Mouse (Mus musculus) Patski (cell line): ENCODE results near the gene Armc2. TPM values are rescaled to one million over a fixed set of nuclear protein-coding genes. Genes with fewer than 3 reads are reported as not detected.
A peak's percentile ranks its signal among the peaks of the same experiment; 100 is the strongest.

Source experiments
- ATAC-seq: fragments of 100-300 bp; one replicate; pipeline ENCODE4 v1.8.0; 2021
- CTCF ChIA-PET: fragments of 350-600 bp; sonication (Branson Sonifier 250); formaldehyde crosslinking; loops from one replicate; lab custom pipeline; 2022; ENCODE audit warnings: inconsistent platforms; lab: Charles Lee
- POLR2A ChIA-PET: fragments of 350-600 bp; sonication (Branson Sonifier 250); formaldehyde crosslinking; loops from one replicate; lab custom pipeline; 2022; ENCODE audit warnings: antibody characterized with exemption, inconsistent platforms; lab: Charles Lee
- DNase-seq: peaks from one replicate; pipeline ENCODE4 v3.0.0-alpha.2; 2011; ENCODE audit warnings: low read depth, low spot score
- H3K27me3 ChIP-seq: fragments of 371-371 bp; one replicate; pipeline ENCODE4 v1.5.1; 2021
- CTCF ChIP-seq: fragments of 100-300 bp; IDR thresholded peaks from one replicate; pipeline ENCODE4 v1.5.1; 2021
- in situ Hi-C: fragments of 300-500 bp; cut with MboI; formaldehyde crosslinking; loops from 3 replicates; pipeline ENCODE4 v1.11.1; 2018; ENCODE audit warnings: low pct_unique_long_range_greater_than_20kb, mixed read lengths
- polyA plus RNA-seq: library from polyadenylated mRNA; unstranded; gene quantifications from one replicate; pipeline ENCODE4 v1.2.3, GENCODE M21; 2021

Armc2 gene
- polyA plus RNA-seq, 1 experiment from 2014 or later, result 1.6 TPM

- CTCF ChIA-PET, result no interaction called here
- no peaks in the 10 kb centered on the region for H3K27me3 ChIP-seq
- POLR2A ChIA-PET, result interaction anchor here (0.7 kb wide), 3 partner anchors 55 to 698 kb away, joined by 3 to 5 read pairs (median 4); no protein-coding TSS in a partner anchor
- in situ Hi-C loops, result no loop called here
- DNase-seq, result no peak
- TF ChIP-seq CTCF, result no peak
- ATAC-seq, result no peak
Observed at GRCm38 (mm10) chr10:41995051-41995450, 23.2 kb downstream of the Armc2 start.

DNA sequence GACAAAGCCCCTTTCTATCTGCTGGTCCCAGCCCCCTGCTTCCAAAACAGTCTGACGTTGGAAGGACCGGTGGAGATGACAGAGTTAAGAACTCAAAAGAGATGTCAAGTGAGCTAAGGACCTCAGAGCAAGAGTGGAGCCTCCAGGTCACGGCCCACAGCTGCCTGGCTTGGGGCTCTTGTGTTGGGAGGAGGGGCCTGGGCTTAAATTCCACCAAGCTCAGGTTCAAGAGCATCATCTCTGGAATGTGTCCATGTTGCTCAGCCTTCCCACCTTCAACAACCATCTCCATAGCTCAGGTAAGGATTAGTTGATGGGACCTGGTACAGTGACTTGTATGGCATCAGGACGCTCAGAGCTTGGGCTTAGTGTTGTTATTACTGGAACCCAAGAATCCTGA, 23.7 kb downstream of the Armc2 start:
- ChIA-PET CTCF (no interaction called here), POLR2A (interaction anchor here (0.7 kb wide), 3 partner anchors 56 to 698 kb away, joined by 3 to 5 read pairs (median 4); no protein-coding TSS in a partner anchor)
- DNase-seq (no peak), ATAC-seq (no peak)
- in situ Hi-C loops, result no loop called here
- no peak for TF ChIP-seq CTCF
- no peaks in the 10 kb centered on the region for H3K27me3 ChIP-seq

DNA sequence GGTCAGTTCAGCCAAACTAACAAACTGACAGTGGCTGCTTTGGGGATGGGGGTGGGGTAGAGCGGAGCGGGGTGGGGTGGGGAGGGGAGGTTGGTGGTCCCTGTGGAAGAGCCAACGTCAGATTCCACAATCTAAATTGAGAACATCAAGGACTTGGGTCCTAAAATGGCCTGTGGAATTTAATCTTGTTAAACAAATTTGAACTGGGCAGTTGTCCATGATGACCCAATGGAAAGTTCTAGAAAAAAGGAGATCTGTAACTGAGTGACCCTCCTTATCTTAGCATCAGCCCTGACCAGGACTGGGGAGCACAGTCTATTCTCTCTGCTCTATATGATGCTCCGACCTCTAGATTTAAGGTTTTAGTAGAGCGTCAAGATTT, 26.2 kb downstream of the Armc2 start:
- CTCF ChIA-PET, result no interaction called here
- no peaks in the 10 kb centered on the region for H3K27me3 ChIP-seq
- no peak for DNase-seq
- no peak for TF ChIP-seq CTCF
- POLR2A ChIA-PET, result no interaction called here
- in situ Hi-C loops, result no loop called here
- ATAC-seq, result no peak

DNA sequence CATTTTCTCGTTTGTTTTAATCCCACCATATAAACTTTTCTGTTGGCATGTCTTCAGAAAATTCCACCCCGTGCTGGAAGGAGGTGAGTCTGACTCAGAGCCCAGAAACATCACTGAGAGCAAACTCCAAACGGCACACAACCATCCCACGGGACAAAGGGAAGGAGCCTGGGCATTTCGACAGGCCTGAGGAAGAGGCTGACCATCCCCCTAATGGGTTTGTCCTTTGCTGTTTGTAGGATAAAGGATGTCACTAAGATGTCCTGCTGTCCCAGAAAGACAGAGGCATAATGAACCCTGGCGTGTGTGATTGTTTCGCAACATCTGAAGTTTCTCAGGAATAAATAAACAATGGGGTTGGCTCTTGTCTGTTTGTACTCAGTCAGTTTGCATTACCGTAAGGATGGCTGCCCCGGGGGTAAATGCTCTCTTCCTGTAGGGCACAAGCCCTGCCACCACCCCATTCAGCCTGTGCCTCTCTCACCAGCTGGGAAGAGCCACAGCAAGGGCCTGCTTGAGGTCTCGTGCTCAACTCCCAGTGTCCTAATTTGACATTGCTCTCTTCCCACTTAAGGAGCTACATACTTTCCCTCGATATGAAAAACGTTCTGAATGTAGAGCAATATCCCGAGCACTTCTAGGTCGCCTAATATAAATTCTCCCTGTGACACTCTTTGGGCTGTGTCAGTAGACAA, 26.7 kb downstream of the Armc2 start:
- H3K27me3 ChIP-seq, result no peaks in the 10 kb centered on the region
- TF ChIP-seq CTCF, result no peak
- ChIA-PET POLR2A (no interaction called here), CTCF (no interaction called here)
- in situ Hi-C loops, result no loop called here
- DNase-seq, result no peak
- ATAC-seq, result no peak

DNA sequence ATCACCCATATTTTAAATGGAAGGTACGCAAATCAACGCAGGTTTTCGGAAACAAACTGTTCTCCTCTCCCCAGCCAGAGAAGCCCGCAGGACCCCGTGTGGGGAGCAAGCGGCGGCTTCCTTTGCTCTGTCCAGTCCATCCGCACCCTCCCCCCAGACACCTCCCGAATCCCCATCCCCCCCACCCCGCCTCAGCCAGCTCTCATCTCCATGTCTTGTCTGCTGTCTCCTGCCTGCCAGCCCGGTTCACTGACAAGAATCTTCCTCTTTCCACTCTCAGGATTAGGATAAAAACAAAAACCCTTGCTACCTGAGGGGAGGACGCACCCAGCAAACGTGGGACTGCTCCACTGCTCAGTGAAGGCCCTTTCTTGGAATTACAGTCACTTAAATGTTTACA, 27.3 kb downstream of the Armc2 start:
- ChIA-PET POLR2A (no interaction called here), CTCF (no interaction called here)
- no peak for ATAC-seq
- in situ Hi-C loops, result no loop called here
- DNase-seq, result no peak
- no peak for TF ChIP-seq CTCF
- H3K27me3 ChIP-seq, result no peaks in the 10 kb centered on the region

GRCm38 (mm10) chr10:41988930-41989329, 29.3 kb downstream of the Armc2 start:
- POLR2A ChIA-PET, result no interaction called here
- H3K27me3 ChIP-seq, result no peaks in the 10 kb centered on the region
- in situ Hi-C loops, result no loop called here
- CTCF ChIA-PET, result interaction anchor here (1.1 to 1.2 kb wide), 2 partner anchors 8 to 22 kb away, joined by 3 to 4 read pairs; no protein-coding TSS in a partner anchor
- ATAC-seq (no peak), DNase-seq (no peak)
- TF ChIP-seq CTCF, result no peak

- ChIA-PET POLR2A (no interaction called here), CTCF (no interaction called here)
- in situ Hi-C loops, result no loop called here
- H3K27me3 ChIP-seq, result no peaks in the 10 kb centered on the region
- TF ChIP-seq CTCF, result no peak
- ATAC-seq (no peak), DNase-seq (no peak)
Observed at GRCm38 (mm10) chr10:41986126-41986525, 32.1 kb downstream of the Armc2 start.

- in situ Hi-C loops, result loop anchor here (5.0 kb wide), 1 partner anchor 313 kb away; no protein-coding TSS in a partner anchor
- ATAC-seq, result no peak
- POLR2A ChIA-PET, result no interaction called here
- H3K27me3 ChIP-seq, result no peaks in the 10 kb centered on the region
- no peak for DNase-seq
- TF ChIP-seq CTCF, result no peak
- CTCF ChIA-PET, result interaction anchor here (1.6 kb wide), 1 partner anchor 93 kb away, joined by 3 read pairs; no protein-coding TSS in a partner anchor
Observed at GRCm38 (mm10) chr10:41984221-41984620, 34.0 kb downstream of the Armc2 start.

DNA sequence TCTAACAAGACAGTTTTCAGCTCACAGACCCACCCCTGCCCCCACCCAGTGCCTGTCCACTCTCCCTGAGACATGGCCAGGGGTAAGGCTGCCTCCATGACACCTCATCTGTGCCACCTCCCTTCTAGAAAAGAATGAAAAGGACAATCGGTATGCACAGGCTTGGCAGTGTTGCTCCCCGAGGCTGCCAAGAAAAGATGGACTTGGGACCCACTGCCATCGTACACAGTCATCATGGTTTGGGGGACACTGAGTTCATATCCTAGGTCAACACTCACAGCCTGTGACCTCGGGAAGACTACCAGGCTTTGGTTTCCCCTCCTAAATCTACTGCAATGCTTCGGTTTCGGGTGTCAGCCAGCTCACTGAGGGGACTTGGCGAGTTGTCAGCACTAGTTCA, 35.4 kb downstream of the Armc2 start:
- in situ Hi-C loops, result loop anchor here (5.0 kb wide), 1 partner anchor 314 kb away; no protein-coding TSS in a partner anchor
- DNase-seq, result no peak
- no peaks in the 10 kb centered on the region for H3K27me3 ChIP-seq
- TF ChIP-seq CTCF, result no peak
- POLR2A ChIA-PET, result no interaction called here
- CTCF ChIA-PET, result no interaction called here
- no peak for ATAC-seq

DNA sequence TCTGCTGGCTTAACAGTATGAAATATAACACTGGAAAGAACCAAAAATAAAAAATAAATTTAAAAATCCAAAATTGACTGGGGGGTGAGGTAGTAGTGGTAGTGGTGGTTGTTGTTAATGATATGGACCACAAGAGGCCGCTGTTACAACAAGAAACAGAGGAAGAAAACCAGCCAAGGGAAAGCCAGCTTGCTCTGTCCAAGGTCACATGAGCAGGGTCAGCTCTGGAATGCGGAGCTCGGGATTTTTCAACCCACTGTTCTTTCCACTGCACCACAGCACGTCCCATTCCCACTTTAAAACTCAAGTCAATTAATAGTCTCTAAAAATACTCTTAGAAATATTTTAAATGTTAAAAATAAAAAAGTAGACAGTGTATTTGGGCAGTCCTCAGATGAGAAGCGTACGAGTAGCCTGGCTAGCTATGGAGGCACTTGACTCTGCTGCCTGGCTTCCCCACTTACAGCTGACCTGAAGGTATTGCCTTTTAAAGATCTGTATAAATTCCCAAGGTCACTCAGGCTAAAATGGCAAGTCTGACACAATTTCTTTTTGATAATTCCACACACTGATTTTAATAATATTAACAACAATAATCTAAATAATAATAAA, 37.4 kb downstream of the Armc2 start:
- DNase-seq (peak; percentile 24), ATAC-seq (no peak)
- peak; percentile 83 for TF ChIP-seq CTCF
- ChIA-PET POLR2A (no interaction called here), CTCF (interaction anchor here (0.7 to 1.6 kb wide), 10 partner anchors 8 to 315 kb away, joined by 3 to 11 read pairs (median 4); no protein-coding TSS in a partner anchor)
- in situ Hi-C loops, result loop anchor here (5.0 kb wide), 1 partner anchor 316 kb away; no protein-coding TSS in a partner anchor
- no peaks in the 10 kb centered on the region for H3K27me3 ChIP-seq
